Mouse (Mus musculus): ENCODE data around the gene Ergic1. TPM values are rescaled to one million over a fixed set of nuclear protein-coding genes. Genes with fewer than 3 reads are reported as not detected.

Ergic1 gene
- polyA plus RNA-seq, 1 experiment from 2014 or later, result 130 TPM

GRCm38 (mm10) chr17:26650451-26651363 is 89.4 kb downstream of the Ergic1 start:
- Histone ChIP-seq H3K4me1 (peaks cover 8% of the 10 kb centered on the region; the same call in 1 of the 2 replicates), H3K9ac (no peak overlapping the region), H3K4me2 (no peak overlapping the region), H3K36me3 (peaks cover 60% of the 10 kb centered on the region), H3K27ac (peak overlapping the region; percentile 80), H3K27me3 (no peaks in the 10 kb centered on the region), H3K9me3 (no peaks in the 10 kb centered on the region), H3K4me3 (no peak overlapping the region)
- 57% methylated on average over 14 of the region's 14 CpGs for WGBS
- peak; percentile 80 for ATAC-seq (ENCODE audit: insufficient number of reproducible peaks, low FRiP score, low TSS enrichment, low read depth)

- ATAC-seq (ENCODE audit: insufficient number of reproducible peaks, low FRiP score, low TSS enrichment, low read depth), result no peak
- Histone ChIP-seq H3K9ac (no peak overlapping the region), H3K4me3 (no peak overlapping the region), H3K9me3 (no peaks in the 10 kb centered on the region), H3K4me2 (no peak overlapping the region), H3K36me3 (peaks cover 34% of the 10 kb centered on the region), H3K27ac (no peak overlapping the region), H3K4me1 (peaks cover 7% of the 10 kb centered on the region), H3K27me3 (no peaks in the 10 kb centered on the region)
- WGBS, result 47% methylated on average over 17 of the region's 21 CpGs
These were observed 97.7 kb downstream of the Ergic1 start for GRCm38 (mm10) chr17:26658854-26659572.

- H3K4me2 ChIP-seq, result no peak overlapping the region
- H3K36me3 ChIP-seq, result peaks cover 28% of the 10 kb centered on the region
- no peak overlapping the region for H3K4me3 ChIP-seq
- no peaks in the 10 kb centered on the region; the same call in 1 of the 2 replicates for H3K27me3 ChIP-seq
- WGBS, result 66% methylated on average over 3 of the region's 3 CpGs
- ATAC-seq (ENCODE audit: insufficient number of reproducible peaks, low FRiP score, low TSS enrichment, low read depth), result no peak
- 0 out of 2 replicates have a peak overlapping the region, but pooled peaks have one; percentile 17 for H3K27ac ChIP-seq
- H3K9ac ChIP-seq, result no peak overlapping the region
- H3K4me1 ChIP-seq, result peaks cover 7% of the 10 kb centered on the region
- H3K9me3 ChIP-seq, result no peaks in the 10 kb centered on the region
These were observed 98.3 kb downstream of the Ergic1 start for GRCm38 (mm10) chr17:26659573-26659915.

- Histone ChIP-seq H3K9me3 (no peaks in the 10 kb centered on the region), H3K4me3 (no peak overlapping the region), H3K36me3 (peaks cover 20% of the 10 kb centered on the region), H3K27ac (no peak overlapping the region), H3K9ac (no peak overlapping the region), H3K4me2 (no peak overlapping the region), H3K27me3 (no peaks in the 10 kb centered on the region; the same call in 1 of the 2 replicates), H3K4me1 (peaks cover 7% of the 10 kb centered on the region)
- 26% methylated on average over 20 of the region's 21 CpGs for WGBS
- ATAC-seq (ENCODE audit: insufficient number of reproducible peaks, low FRiP score, low TSS enrichment, low read depth), result no peak
These were observed 99.1 kb downstream of the Ergic1 start for GRCm38 (mm10) chr17:26660192-26660912.

GRCm38 (mm10) chr17:26662204-26662603 is 100.9 kb downstream of the Ergic1 start:
- 78% methylated on average over 5 of the region's 5 CpGs for WGBS
- Histone ChIP-seq H3K27ac (no peak overlapping the region), H3K27me3 (no peaks in the 10 kb centered on the region; the same call in 1 of the 2 replicates), H3K36me3 (peaks cover 6% of the 10 kb centered on the region; the same call in 1 of the 2 replicates), H3K4me1 (peaks cover 7% of the 10 kb centered on the region), H3K9me3 (no peaks in the 10 kb centered on the region), H3K4me2 (no peak overlapping the region), H3K9ac (no peak overlapping the region), H3K4me3 (no peak overlapping the region)
- ATAC-seq (ENCODE audit: insufficient number of reproducible peaks, low FRiP score, low TSS enrichment, low read depth), result no peak

GRCm38 (mm10) chr17:26662978-26663683 is 101.8 kb downstream of the Ergic1 start, which contains the start of gene Atp6v0e:
Atp6v0e (plus strand) TSS chr17:26663231.
- Histone ChIP-seq H3K9me3 (no peaks in the 10 kb centered on the region), H3K36me3 (no peaks in the 10 kb centered on the region), H3K27ac (no peak within 1 kb of the TSS), H3K27me3 (no peaks in the 10 kb centered on the region; the same call in 1 of the 2 replicates), H3K9ac (peak within 1 kb of the TSS; percentile 35; the same call in 1 of the 2 replicates), H3K4me1 (peaks cover 7% of the 10 kb centered on the region), H3K4me2 (peak within 1 kb of the TSS; percentile 69), H3K4me3 (peak within 1 kb of the TSS; percentile 60)
- 2% methylated on average over 28 of the region's 28 CpGs for WGBS
- ATAC-seq (ENCODE audit: insufficient number of reproducible peaks, low FRiP score, low TSS enrichment, low read depth), result peak; percentile 55; the same call in 1 of the 2 replicates

GRCm38 (mm10) chr17:26665600-26665999 is 104.3 kb downstream of the Ergic1 start:
- no peak overlapping the region for H3K27ac ChIP-seq
- no peak overlapping the region for H3K4me3 ChIP-seq
- ATAC-seq (ENCODE audit: insufficient number of reproducible peaks, low FRiP score, low TSS enrichment, low read depth), result no peak
- H3K9ac ChIP-seq, result no peak overlapping the region
- no peaks in the 10 kb centered on the region for H3K9me3 ChIP-seq
- no peaks in the 10 kb centered on the region; the same call in 1 of the 2 replicates for H3K27me3 ChIP-seq
- 74% methylated on average over 4 of the region's 4 CpGs for WGBS
- peaks cover 7% of the 10 kb centered on the region for H3K4me1 ChIP-seq
- H3K36me3 ChIP-seq, result no peaks in the 10 kb centered on the region
- H3K4me2 ChIP-seq, result no peak overlapping the region

- Histone ChIP-seq H3K9me3 (no peaks in the 10 kb centered on the region), H3K27ac (no peak overlapping the region), H3K4me3 (no peak overlapping the region), H3K27me3 (no peaks in the 10 kb centered on the region), H3K4me2 (no peak overlapping the region), H3K9ac (no peak overlapping the region), H3K4me1 (no peaks in the 10 kb centered on the region), H3K36me3 (no peaks in the 10 kb centered on the region)
- ATAC-seq (ENCODE audit: insufficient number of reproducible peaks, low FRiP score, low TSS enrichment, low read depth), result no peak
- WGBS, result 55% methylated on average over 4 of the region's 4 CpGs
These were observed 110.0 kb downstream of the Ergic1 start for GRCm38 (mm10) chr17:26671268-26671667.

- H3K4me3 ChIP-seq, result peak overlapping the region; percentile 83
- no peaks in the 10 kb centered on the region for H3K27me3 ChIP-seq
- peak overlapping the region; percentile 93 for H3K27ac ChIP-seq
- H3K9me3 ChIP-seq, result no peaks in the 10 kb centered on the region
- WGBS, result 25% methylated on average over 7 of the region's 7 CpGs
- H3K4me1 ChIP-seq, result peaks cover 25% of the 10 kb centered on the region
- H3K4me2 ChIP-seq, result peak overlapping the region; percentile 61
- 0 out of 2 replicates have a peak, but pooled peaks cover 5% of the 10 kb centered on the region for H3K36me3 ChIP-seq
- ATAC-seq (ENCODE audit: insufficient number of reproducible peaks, low FRiP score, low TSS enrichment, low read depth), result no peak
- H3K9ac ChIP-seq, result peak overlapping the region; percentile 86; the same call in 1 of the 2 replicates
These were observed 114.6 kb downstream of the Ergic1 start for GRCm38 (mm10) chr17:26675845-26676244.

- peak overlapping the region; percentile 61 for H3K4me2 ChIP-seq
- no peaks in the 10 kb centered on the region for H3K9me3 ChIP-seq
- H3K27ac ChIP-seq, result peak overlapping the region; percentile 93
- 0 out of 2 replicates have a peak, but pooled peaks cover 8% of the 10 kb centered on the region for H3K36me3 ChIP-seq
- WGBS, result under 1% methylated on average over 30 of the region's 30 CpGs
- no peaks in the 10 kb centered on the region for H3K27me3 ChIP-seq
- peak; percentile 91 for ATAC-seq (ENCODE audit: insufficient number of reproducible peaks, low FRiP score, low TSS enrichment, low read depth)
- H3K4me1 ChIP-seq, result peaks cover 25% of the 10 kb centered on the region
- H3K4me3 ChIP-seq, result peak overlapping the region; percentile 83
- H3K9ac ChIP-seq, result peak overlapping the region; percentile 86
These were observed 114.9 kb downstream of the Ergic1 start for GRCm38 (mm10) chr17:26676252-26676615.
